Mouse (Mus musculus): ENCODE measurements around the gene Recql5. TPM values are rescaled to one million over a fixed set of nuclear protein-coding genes. Genes with fewer than 3 reads are reported as not detected.

Recql5 gene
- polyA plus RNA-seq, 1 experiment from 2014 or later, result 9.1 TPM

DNA sequence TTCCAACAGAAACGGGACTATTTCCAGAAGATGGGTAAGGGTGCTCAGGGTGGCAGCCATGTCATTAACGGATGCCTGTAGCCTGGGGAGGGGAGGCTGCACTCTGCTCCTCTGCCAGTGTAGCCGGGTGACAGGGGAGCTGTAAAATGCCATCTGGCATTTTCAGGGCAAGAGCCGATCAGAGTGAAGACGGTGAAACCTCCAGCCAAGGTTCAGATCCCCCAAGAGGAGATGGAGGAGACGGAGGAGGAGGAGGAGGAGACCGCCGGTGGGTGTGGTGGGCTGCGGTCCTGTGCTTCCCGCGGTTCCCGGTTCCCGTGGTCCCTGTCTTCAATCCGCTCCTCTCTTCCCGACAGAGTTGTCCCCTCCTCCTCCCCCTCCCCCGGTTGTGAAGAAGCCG lies 50.0 kb downstream of the Recql5 start:
- no peak for ATAC-seq (replicated peaks; ENCODE audit: insufficient number of reproducible peaks, insufficient read depth, low FRiP score, low read depth)
- H3K9ac ChIP-seq, result no peak overlapping the region
- H3K27me3 ChIP-seq, result peaks cover 26% of the 10 kb centered on the region
- H3K4me3 ChIP-seq, result no peak overlapping the region
- no peaks in the 10 kb centered on the region for H3K9me3 ChIP-seq (replicated peaks)
- H3K4me2 ChIP-seq, result no peak overlapping the region
- no peaks in the 10 kb centered on the region for H3K36me3 ChIP-seq
- 26% methylated on average over 17 of the region's 17 CpGs for WGBS
- H3K4me1 ChIP-seq (replicated peaks), result peaks cover 7% of the 10 kb centered on the region; the same call in 1 of the 2 replicates
- H3K27ac ChIP-seq, result no peak overlapping the region

DNA sequence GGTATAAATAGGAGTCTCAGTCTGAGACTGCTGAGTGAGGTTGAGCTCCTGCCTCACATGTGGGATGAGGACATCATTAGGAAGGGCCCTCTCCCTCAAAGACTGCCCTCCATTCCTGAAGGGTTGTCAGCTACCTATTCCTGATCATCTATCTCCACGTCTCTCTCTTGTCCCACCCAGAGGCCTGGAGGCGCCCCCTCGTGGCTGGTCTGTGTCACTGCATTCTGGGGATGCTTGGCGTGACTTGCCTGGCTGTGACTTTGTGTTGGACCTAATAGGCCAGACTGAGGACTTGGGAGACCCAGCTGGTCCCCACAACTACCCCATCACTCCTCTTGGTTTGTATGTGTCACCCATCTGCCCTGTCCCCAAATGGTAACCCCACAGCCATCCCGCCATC lies 52.3 kb downstream of the Recql5 start:
- WGBS, result 28% methylated on average over 5 of the region's 5 CpGs

DNA sequence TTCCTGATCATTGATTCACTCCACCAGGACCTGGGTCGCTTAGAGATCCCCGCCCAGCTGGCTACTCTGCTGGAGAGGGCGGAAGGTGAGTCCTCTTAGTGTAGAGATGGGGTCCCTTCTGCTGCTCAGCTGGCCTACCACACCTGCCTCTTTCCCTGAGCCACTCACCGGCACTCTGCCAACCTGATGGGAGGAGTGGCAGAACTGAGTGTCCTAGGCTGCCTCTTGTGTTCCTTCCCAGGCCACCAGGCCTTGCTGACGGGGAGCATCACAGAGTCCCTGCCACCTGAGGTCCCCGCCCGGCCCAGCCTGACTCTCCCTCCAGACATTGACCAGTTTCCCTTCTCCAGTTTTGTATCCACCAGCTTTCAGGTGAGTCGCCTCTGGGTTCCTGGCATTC lies 55.2 kb downstream of the Recql5 start:
- Histone ChIP-seq H3K36me3 (no peaks in the 10 kb centered on the region), H3K9ac (no peak overlapping the region), H3K27ac (no peak overlapping the region), H3K4me3 (no peak overlapping the region), H3K4me2 (no peak overlapping the region), H3K4me1 (replicated peaks) (peaks cover 6% of the 10 kb centered on the region), H3K9me3 (replicated peaks) (no peaks in the 10 kb centered on the region), H3K27me3 (peaks cover 13% of the 10 kb centered on the region)
- WGBS, result 82% methylated on average over 8 of the region's 8 CpGs
- no peak for ATAC-seq (replicated peaks; ENCODE audit: insufficient number of reproducible peaks, insufficient read depth, low FRiP score, low read depth)

More for the DNA sequence above, 52.3 kb downstream of the Recql5 start:
- H3K9me3 ChIP-seq (replicated peaks), result no peaks in the 10 kb centered on the region
- H3K9ac ChIP-seq, result no peak overlapping the region
- no peak overlapping the region for H3K4me3 ChIP-seq
- no peak overlapping the region for H3K27ac ChIP-seq
- H3K4me1 ChIP-seq (replicated peaks), result peaks cover 6% of the 10 kb centered on the region
- H3K36me3 ChIP-seq, result no peaks in the 10 kb centered on the region
- peaks cover 26% of the 10 kb centered on the region for H3K27me3 ChIP-seq
- ATAC-seq (replicated peaks; ENCODE audit: insufficient number of reproducible peaks, insufficient read depth, low FRiP score, low read depth), result no peak
- no peak overlapping the region for H3K4me2 ChIP-seq

DNA sequence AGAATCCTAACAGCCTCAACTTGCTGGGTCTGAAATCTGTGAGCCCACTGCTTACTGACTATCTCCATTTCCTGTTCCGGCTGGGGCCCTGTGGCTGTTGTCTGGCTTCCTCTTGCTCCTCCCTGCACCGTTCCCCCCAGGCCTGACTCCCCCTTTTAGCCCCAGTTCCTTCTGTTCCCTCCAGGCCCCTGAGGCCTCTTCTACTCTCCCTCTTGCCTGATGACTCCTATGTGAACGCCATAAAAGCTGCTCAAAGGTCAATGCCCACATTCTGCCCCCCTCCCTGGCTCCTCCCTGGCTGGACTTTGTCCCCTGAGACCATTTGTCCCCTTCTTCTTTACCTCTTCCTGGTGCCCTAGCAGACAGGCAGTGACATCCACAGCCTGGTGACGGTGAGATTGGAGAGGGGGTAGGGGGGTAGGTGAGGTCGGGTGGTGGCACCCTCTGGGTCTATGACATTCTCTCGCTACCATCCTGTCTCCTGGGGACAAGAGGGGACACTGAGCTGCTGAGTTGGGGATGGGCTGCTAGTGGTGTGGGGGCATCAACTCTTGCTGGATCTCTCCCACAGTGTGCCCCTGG lies 56.0 kb downstream of the Recql5 start:
- H3K27me3 ChIP-seq, result peaks cover 7% of the 10 kb centered on the region; the same call in 1 of the 2 replicates
- no peak overlapping the region for H3K9ac ChIP-seq
- no peak for ATAC-seq (replicated peaks; ENCODE audit: insufficient number of reproducible peaks, insufficient read depth, low FRiP score, low read depth)
- no peaks in the 10 kb centered on the region for H3K9me3 ChIP-seq (replicated peaks)
- H3K36me3 ChIP-seq, result no peaks in the 10 kb centered on the region
- H3K4me2 ChIP-seq, result no peak overlapping the region
- H3K4me3 ChIP-seq, result no peak overlapping the region
- 50% methylated on average over 6 of the region's 6 CpGs for WGBS
- peaks cover 10% of the 10 kb centered on the region for H3K4me1 ChIP-seq (replicated peaks)
- no peak overlapping the region for H3K27ac ChIP-seq

DNA sequence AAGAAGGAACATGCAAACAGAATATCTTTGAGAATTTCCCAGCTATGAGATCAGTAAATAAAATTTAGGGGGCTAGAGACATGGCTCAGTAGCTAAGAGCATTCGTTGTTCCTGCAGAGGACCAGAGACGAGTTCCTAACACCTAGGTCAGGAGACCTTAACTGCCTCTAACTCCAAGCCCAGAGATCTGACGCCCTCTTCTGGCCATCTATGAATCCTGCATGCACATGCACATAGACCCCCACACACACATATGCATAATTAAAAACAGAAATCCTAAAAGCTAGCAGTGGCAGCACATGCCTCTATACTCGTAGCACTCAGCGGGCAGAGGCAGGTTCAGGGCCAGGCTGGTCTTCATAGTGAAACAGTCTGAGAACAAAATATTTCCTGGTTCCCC lies 56.8 kb downstream of the Recql5 start:
- Histone ChIP-seq H3K27me3 (peaks cover 3% of the 10 kb centered on the region; the same call in 1 of the 2 replicates), H3K27ac (no peak overlapping the region), H3K9me3 (replicated peaks) (no peaks in the 10 kb centered on the region), H3K4me1 (replicated peaks) (peaks cover 17% of the 10 kb centered on the region), H3K4me2 (no peak overlapping the region), H3K36me3 (no peaks in the 10 kb centered on the region), H3K4me3 (no peak overlapping the region), H3K9ac (no peak overlapping the region)
- WGBS, result 84% methylated on average over 5 of the region's 5 CpGs
- ATAC-seq (replicated peaks; ENCODE audit: insufficient number of reproducible peaks, insufficient read depth, low FRiP score, low read depth), result no peak

DNA sequence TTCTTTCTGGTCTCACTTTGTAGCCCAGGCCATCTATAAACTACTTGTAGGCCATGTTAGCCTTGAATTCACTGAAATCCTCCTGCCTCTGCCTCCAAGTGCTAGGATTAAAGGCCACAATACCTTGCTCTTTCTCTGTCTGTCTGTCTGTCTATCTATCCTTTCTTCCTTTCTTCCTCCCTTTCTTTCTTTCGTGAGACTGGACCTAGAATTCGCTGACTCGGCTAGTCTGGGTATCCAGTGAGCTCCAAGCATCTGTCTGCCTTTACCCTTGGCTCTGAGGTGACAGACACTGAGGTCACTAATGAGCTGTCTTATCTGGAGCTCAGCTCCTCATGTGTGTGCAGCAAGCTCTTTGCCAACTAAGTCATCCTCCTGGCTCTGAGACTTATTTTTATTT lies 57.3 kb downstream of the Recql5 start:
- Histone ChIP-seq H3K9me3 (replicated peaks) (no peaks in the 10 kb centered on the region), H3K4me1 (replicated peaks) (peaks cover 17% of the 10 kb centered on the region), H3K4me2 (no peak overlapping the region), H3K36me3 (no peaks in the 10 kb centered on the region), H3K4me3 (no peak overlapping the region), H3K27ac (no peak overlapping the region), H3K27me3 (no peaks in the 10 kb centered on the region), H3K9ac (no peak overlapping the region)
- no peak for ATAC-seq (replicated peaks; ENCODE audit: insufficient number of reproducible peaks, insufficient read depth, low FRiP score, low read depth)
- 91% methylated on average over 3 of the region's 3 CpGs for WGBS

DNA sequence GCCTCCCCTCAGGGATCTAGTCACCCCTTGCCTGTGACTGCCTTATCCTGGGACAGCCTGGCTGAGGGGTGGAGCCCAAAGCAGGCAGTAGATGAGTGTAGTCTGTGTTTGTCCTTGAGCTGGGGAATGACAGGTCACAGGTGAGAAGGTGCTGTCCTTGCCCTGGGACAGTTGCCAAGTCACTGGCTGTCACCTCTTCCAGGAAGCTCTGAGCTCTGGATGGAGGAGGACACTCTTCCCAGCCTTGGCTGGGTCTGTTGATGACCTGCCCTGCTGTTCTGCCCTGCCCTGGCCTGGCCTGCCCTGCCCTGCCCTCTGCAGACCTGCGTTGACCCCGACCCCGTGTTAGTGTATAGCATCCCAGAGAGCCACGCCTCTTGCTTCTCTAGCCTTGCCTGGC lies 60.8 kb downstream of the Recql5 start:
- no peak overlapping the region for H3K27ac ChIP-seq

DNA sequence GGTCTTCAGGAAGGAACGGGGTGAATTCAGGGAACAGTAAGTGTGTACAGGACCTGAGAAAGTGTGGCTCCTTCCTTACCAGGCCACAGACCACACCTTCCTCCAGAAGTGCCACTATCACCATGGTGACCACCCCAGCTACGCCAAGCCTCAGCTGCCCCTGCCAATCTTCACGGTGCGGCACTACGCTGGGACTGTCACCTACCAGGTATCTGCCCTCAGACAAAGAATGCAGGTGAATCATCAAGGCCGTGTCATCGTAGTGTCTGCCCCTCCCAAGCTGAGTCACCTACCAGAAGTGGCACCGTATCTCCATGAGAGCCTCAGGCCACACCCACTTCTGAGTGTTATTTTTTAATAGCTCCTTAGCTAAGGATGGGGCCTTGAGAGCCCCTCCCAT lies 63.9 kb downstream of the Recql5 start:
- H3K9me3 ChIP-seq (replicated peaks), result no peaks in the 10 kb centered on the region
- no peak for ATAC-seq (replicated peaks; ENCODE audit: insufficient number of reproducible peaks, insufficient read depth, low FRiP score, low read depth)
- no peak overlapping the region for H3K9ac ChIP-seq
- H3K36me3 ChIP-seq, result no peaks in the 10 kb centered on the region
- H3K4me1 ChIP-seq (replicated peaks), result peaks cover 11% of the 10 kb centered on the region; the same call in 1 of the 2 replicates
- H3K27me3 ChIP-seq, result no peaks in the 10 kb centered on the region
- 55% methylated on average over 8 of the region's 8 CpGs for WGBS
- no peak overlapping the region for H3K4me2 ChIP-seq
- H3K27ac ChIP-seq, result no peak overlapping the region
- H3K4me3 ChIP-seq, result no peak overlapping the region

More for the DNA sequence above, 60.8 kb downstream of the Recql5 start:
- ATAC-seq (replicated peaks; ENCODE audit: insufficient number of reproducible peaks, insufficient read depth, low FRiP score, low read depth), result no peak
- no peak overlapping the region for H3K9ac ChIP-seq
- no peaks in the 10 kb centered on the region for H3K36me3 ChIP-seq
- H3K27me3 ChIP-seq, result no peaks in the 10 kb centered on the region
- no peak overlapping the region for H3K4me2 ChIP-seq
- no peaks in the 10 kb centered on the region for H3K9me3 ChIP-seq (replicated peaks)
- 61% methylated on average over 4 of the region's 4 CpGs for WGBS
- H3K4me1 ChIP-seq (replicated peaks), result peaks cover 17% of the 10 kb centered on the region
- H3K4me3 ChIP-seq, result no peak overlapping the region

DNA sequence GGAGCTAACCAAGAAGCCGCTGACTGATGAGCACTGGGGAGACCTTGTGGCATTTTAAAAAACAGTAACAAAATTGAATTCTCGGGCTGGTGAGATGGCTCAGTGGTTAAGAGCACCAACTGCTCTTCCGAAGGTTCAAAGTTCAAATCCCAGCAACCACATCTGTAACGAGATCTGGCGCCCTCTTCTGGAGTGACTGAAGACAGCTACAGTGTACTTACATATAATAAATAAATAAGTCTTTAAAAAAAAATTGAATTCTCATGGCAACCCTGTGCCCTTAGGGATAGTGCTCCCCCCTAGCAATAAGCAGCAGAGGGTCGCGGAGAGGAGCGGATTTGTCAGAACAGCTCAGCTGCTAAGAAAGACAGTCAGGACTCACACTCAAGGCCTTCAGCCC lies 69.4 kb downstream of the Recql5 start:
- Histone ChIP-seq H3K4me2 (no peak overlapping the region), H3K4me1 (replicated peaks) (peaks cover 11% of the 10 kb centered on the region), H3K36me3 (no peaks in the 10 kb centered on the region), H3K9ac (no peak overlapping the region), H3K27ac (no peak overlapping the region), H3K27me3 (peaks cover 39% of the 10 kb centered on the region), H3K9me3 (replicated peaks) (no peaks in the 10 kb centered on the region), H3K4me3 (no peak overlapping the region)
- 88% methylated on average over 8 of the region's 8 CpGs for WGBS
- ATAC-seq (replicated peaks; ENCODE audit: insufficient number of reproducible peaks, insufficient read depth, low FRiP score, low read depth), result no peak

DNA sequence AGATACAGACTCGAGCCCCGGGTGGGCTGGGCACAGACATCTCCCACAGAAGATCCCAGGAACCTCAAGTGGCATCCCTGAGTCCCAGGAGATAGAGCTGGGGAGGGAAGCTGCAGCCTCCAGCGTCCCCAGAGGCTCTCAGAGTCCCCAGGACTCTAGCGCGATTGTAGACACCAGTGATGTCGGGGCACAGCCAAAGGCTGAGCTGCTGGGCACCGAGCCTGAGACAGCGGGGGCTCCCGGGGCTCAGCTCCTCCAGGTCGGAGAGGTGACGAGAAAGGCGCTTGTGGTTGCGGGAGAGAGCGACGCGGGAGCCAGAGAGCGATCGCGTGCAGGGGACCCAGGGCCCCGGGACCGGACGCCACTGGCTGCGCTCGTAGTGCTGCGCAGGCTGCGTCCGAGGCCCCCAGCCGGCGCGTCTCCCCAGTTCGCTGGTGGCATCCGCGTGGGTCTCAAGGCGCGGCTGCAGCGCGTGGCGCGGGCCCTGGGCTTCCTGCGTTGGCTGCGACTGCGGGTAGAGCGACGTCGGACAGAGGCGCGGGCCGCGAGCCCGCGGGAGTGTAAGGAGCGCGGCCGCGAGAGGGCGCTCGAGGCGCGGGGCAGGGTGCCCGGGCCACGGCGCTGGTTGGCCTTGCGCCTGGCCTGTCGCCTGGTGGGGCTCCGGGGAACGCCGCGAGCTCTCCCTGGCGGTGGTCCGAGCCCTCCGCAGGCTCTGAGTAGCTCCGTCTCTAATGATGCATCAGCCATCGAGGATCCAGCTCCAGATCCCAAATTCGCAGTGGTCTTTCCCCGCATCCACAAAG lies 73.9 kb downstream of the Recql5 start:
- H3K4me1 ChIP-seq (replicated peaks), result peaks cover 22% of the 10 kb centered on the region
- H3K9me3 ChIP-seq (replicated peaks), result no peaks in the 10 kb centered on the region
- no peak overlapping the region for H3K27ac ChIP-seq
- peaks cover 56% of the 10 kb centered on the region for H3K27me3 ChIP-seq
- 2% methylated on average over 75 of the region's 75 CpGs for WGBS
- peak; percentile 88 for ATAC-seq (replicated peaks; ENCODE audit: insufficient number of reproducible peaks, insufficient read depth, low FRiP score, low read depth)
- H3K4me3 ChIP-seq, result peak overlapping the region; percentile 52
- H3K36me3 ChIP-seq, result 0 out of 2 replicates have a peak, but pooled peaks cover 8% of the 10 kb centered on the region
- H3K4me2 ChIP-seq, result peak overlapping the region; percentile 78
- H3K9ac ChIP-seq, result peak overlapping the region; percentile 48

DNA sequence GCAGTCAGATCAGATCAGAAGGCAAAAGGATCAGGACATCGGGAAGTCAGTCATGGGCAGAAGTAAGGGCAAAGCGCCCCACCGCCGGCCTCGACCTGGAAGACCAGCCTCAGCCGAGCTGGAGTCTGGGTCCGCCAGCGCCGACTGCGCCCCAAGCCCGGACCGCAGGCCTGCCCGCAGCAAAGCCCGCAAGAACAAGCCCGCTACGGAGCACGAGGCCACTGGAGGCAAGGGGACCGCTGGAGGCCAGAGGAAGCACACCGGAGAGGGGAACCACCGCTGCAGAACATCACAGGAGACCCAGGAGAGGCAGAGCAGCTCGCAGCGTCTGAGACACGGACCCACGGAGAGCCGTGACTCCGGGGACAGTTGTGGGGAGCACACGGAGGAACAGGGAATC lies 74.9 kb downstream of the Recql5 start, which contains the start of gene Myo15b:
TSS of gene Myo15b (plus strand) at position 53 of the 400 bp plus-strand sequence.
- Histone ChIP-seq H3K4me3 (peak within 1 kb of the TSS; percentile 52), H3K27ac (no peak within 1 kb of the TSS)
- no peak for ATAC-seq (replicated peaks; ENCODE audit: insufficient number of reproducible peaks, insufficient read depth, low FRiP score, low read depth)

More for the DNA sequence above, 74.9 kb downstream of the Recql5 start, which contains the start of gene Myo15b:
- Histone ChIP-seq H3K36me3 (0 out of 2 replicates have a peak, but pooled peaks cover 16% of the 10 kb centered on the region), H3K9ac (peak within 1 kb of the TSS; percentile 48), H3K4me2 (peak within 1 kb of the TSS; percentile 78), H3K9me3 (replicated peaks) (no peaks in the 10 kb centered on the region), H3K27me3 (peaks cover 56% of the 10 kb centered on the region), H3K4me1 (replicated peaks) (peaks cover 22% of the 10 kb centered on the region)
- WGBS, result 15% methylated on average over 27 of the region's 27 CpGs
